In genomic region chr4:117928699-117929241, GRCm38 (mm10) we compare ENCODE assay signal across 7 mouse cellular contexts. TPM values are rescaled to one million over a fixed set of nuclear protein-coding genes. Genes with fewer than 3 reads are reported as not detected.
DNase-seq lines count a peak whose midpoint lies in the region; ATAC-seq and TF ChIP-seq lines count a peak whose summit lies in the region.

No protein-coding gene starts in this region.

- peak overlapping the region; percentile 18 for H3K4me3 ChIP-seq in C2C12 (ENCODE audit: insufficient read depth, poor library complexity, severe bottlenecking)
- peak overlapping the region; percentile 40 for H3K4me3 ChIP-seq in kidney, embryonic 14.5 days (ENCODE audit: low read length)

- peaks cover 14% of the 10 kb centered on the region; the same call in 1 of the 2 replicates for H3K4me1 ChIP-seq in kidney, embryonic 14.5 days (ENCODE audit: control insufficient read depth, insufficient read depth, low read length)

- no peaks in the 10 kb centered on the region for H3K79me2 ChIP-seq in C2C12 (ENCODE audit: control insufficient read depth, insufficient read depth)

- peak overlapping the region; percentile 75 for H3K4me2 ChIP-seq in kidney, embryonic 14.5 days (replicated peaks; ENCODE audit: low read depth, low read length)

- peak; percentile 38 for ATAC-seq in kidney, embryonic 14.5 days (ENCODE audit: low FRiP score, low TSS enrichment)

- peak; percentile 19 for TF ChIP-seq CTCF in C2C12 (IDR thresholded peaks at IDR 0.05; ENCODE audit: control insufficient read depth, insufficient read depth, insufficient read length)

- H3K9me3 ChIP-seq in kidney, embryonic 14.5 days (ENCODE audit: control insufficient read depth, low read length) = no peaks in the 10 kb centered on the region

- H3ac ChIP-seq in C2C12 (ENCODE audit: control insufficient read depth, insufficient read length, low read depth) = peak overlapping the region; percentile 31

- H3K27me3 ChIP-seq in C2C12 (ENCODE audit: control insufficient read depth, insufficient read depth, insufficient read length) = no peaks in the 10 kb centered on the region
- H3K27me3 ChIP-seq in kidney, embryonic 14.5 days (ENCODE audit: control insufficient read depth, insufficient read depth, low read length) = peaks cover 30% of the 10 kb centered on the region

- no peaks in the 10 kb centered on the region for H3K79me3 ChIP-seq in C2C12 (ENCODE audit: low read depth)

- H3K27ac ChIP-seq in kidney, embryonic 14.5 days (ENCODE audit: low read depth, low read length) = no peak overlapping the region

- DNase-seq in MN1 (ENCODE audit: low spot score) = peak; percentile 78
- DNase-seq in embryo, embryonic 10.5 days (ENCODE audit: low spot score) = peak; percentile 80
- peak; percentile 28 to 48 for DNase-seq in heart, adult 9 months (ENCODE audit: low spot score in 2 of 2)
- peak; percentile 81 for DNase-seq in lung, postnatal 10 days
- DNase-seq in spleen, adult 12 weeks (ENCODE audit: low spot score) = peak; percentile 68

- peak overlapping the region; percentile 38; the same call in 1 of the 2 replicates for H3K9ac ChIP-seq in kidney, embryonic 14.5 days (ENCODE audit: low read depth, low read length)

- 2% methylated on average over 13 of the region's 13 CpGs for WGBS in kidney, embryonic 14.5 days

- no peaks in the 10 kb centered on the region for H3K36me3 ChIP-seq in C2C12 (ENCODE audit: control insufficient read depth, insufficient read depth)
- H3K36me3 ChIP-seq in kidney, embryonic 14.5 days (ENCODE audit: control insufficient read depth, insufficient read depth, low read length) = no peaks in the 10 kb centered on the region

TF ChIP-seq in C2C12, 6 proteins besides CTCF, POLR2A, EP300 and RAD21:
- TF ChIP-seq FOSL1 (IDR thresholded peaks at IDR 0.05; ENCODE audit: insufficient read depth, low read length, poor library complexity, severe bottlenecking) = no peak
- TF ChIP-seq MYOD1 (IDR thresholded peaks at IDR 0.05; ENCODE audit: control insufficient read depth, insufficient read length, low read depth) = no peak
- no peak for TF ChIP-seq USF1 (IDR thresholded peaks at IDR 0.05; ENCODE audit: low read depth)

RNA-seq across cellular contexts. Expression of gene Artn, which starts 0.8 kb away (rescaled TPM):
- 2.6 TPM for polyA plus RNA-seq in C2C12 (2012; fragmentation: generic; extraction: Trizol)
- 2.7 and 3.0 TPM in 2 replicates for polyA plus RNA-seq in kidney, embryonic 14.5 days (2014; fragmentation: Nextera tagmentation; extraction: Ambion mirVana)

RNA-seq across cellular contexts. Expression of gene Ipo13, which starts 14.0 kb away (rescaled TPM):
- 43.6 TPM for polyA plus RNA-seq in C2C12 (2012; fragmentation: generic; extraction: Trizol)
- 29.0 and 40.1 TPM in 2 replicates for polyA plus RNA-seq in kidney, embryonic 14.5 days (2014; fragmentation: Nextera tagmentation; extraction: Ambion mirVana)

RNA-seq across cellular contexts. Expression of gene Dph2, which starts 36.9 kb away (rescaled TPM):
- polyA plus RNA-seq in C2C12 (2012; fragmentation: generic; extraction: Trizol) = 16.4 TPM
- 19.1 and 22.0 TPM in 2 replicates for polyA plus RNA-seq in kidney, embryonic 14.5 days (2014; fragmentation: Nextera tagmentation; extraction: Ambion mirVana)

RNA-seq across cellular contexts. Expression of gene Atp6v0b, which starts 41.6 kb away (rescaled TPM):
- 296 TPM for polyA plus RNA-seq in C2C12 (2012; fragmentation: generic; extraction: Trizol)
- 182 and 213 TPM in 2 replicates for polyA plus RNA-seq in kidney, embryonic 14.5 days (2014; fragmentation: Nextera tagmentation; extraction: Ambion mirVana)

RNA-seq across cellular contexts. Expression of gene B4galt2, which starts 45.5 kb away (rescaled TPM):
- polyA plus RNA-seq in C2C12 (2012; fragmentation: generic; extraction: Trizol) = 37.7 TPM
- 30.9 and 31.5 TPM in 2 replicates for polyA plus RNA-seq in kidney, embryonic 14.5 days (2014; fragmentation: Nextera tagmentation; extraction: Ambion mirVana)
